Mouse (Mus musculus) lung, postnatal 14 days (tissue): Measurements from ENCODE around the gene Ugt2b38.
"Not testable (repeated sequence)": the region's sequence is repeated elsewhere in the genome, so short reads cannot be mapped to it uniquely, and the experiment has no call there.

Source experiments
- DNase-seq: peaks from one replicate; pipeline ENCODE4 v3.0.0; 2021

Gene Ugt2b38

DNA sequence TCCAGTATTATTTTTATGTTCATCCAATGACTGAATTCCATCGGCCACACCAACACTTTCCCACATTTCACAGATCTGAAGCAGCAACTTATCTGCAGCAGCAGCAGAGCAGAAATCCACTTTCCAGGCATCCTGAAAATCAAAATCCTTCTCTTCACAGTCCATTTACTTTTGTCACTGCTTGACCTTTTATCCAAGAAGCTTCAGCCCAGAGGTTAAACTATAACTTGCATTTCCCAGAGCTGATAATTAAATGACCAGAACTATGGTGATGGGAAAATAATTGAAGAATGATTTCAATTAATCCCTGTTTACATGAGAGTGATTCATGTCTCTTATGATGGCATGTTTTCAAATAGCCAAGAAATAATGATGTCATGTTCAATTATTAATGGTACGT, at the start of gene Ugt2b38:
Gene Ugt2b38, minus strand, starts transcription at position 163 of the 400 bp plus-strand sequence.
- DNase-seq: not testable (repeated sequence)

DNA sequence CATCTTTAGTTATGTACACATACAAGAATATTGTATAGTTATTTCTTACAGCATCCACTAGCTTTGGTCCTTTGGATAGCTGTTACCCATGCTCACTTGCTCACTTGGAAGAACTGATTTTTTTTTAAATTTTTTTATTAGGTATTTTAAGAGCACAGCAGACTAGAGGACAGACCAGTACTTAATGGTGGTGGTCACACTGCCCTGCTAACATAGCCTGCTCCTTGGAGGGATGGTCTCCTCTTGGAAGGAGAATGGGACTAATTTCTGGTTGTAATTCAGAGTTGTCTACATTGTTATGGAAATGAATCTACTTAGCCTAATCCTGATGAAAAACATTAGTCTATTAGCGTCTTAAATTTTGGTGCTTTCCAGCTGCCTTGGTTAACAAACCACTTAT, 34.8 kb upstream of the Ugt2b38 start:
- DNase-seq: no peak

- no peak for DNase-seq
These were observed 33.7 kb upstream of the Ugt2b38 start for GRCm38 (mm10) chr5:87457701-87458100.

- DNase-seq: no peak
These were observed 32.3 kb upstream of the Ugt2b38 start for GRCm38 (mm10) chr5:87456216-87456850.

DNA sequence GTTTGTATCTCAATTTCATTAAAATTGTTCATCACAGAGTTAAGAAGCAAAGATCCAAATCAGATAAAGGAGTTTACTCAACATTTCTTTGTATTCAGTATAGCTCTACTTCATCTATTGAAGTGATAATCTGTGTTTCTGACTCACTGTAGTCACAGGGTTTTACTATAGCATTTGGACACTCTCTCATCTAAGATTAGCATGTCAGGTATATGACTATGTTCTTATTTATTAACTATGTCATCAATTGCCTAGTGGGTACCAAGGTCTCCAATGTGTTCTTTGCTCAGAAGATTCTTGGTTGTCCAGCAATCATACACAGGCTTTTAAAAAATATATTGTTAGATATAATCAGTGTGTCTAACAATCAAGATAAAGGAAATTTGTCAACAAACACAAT, 31.5 kb upstream of the Ugt2b38 start:
- no peak for DNase-seq

DNA sequence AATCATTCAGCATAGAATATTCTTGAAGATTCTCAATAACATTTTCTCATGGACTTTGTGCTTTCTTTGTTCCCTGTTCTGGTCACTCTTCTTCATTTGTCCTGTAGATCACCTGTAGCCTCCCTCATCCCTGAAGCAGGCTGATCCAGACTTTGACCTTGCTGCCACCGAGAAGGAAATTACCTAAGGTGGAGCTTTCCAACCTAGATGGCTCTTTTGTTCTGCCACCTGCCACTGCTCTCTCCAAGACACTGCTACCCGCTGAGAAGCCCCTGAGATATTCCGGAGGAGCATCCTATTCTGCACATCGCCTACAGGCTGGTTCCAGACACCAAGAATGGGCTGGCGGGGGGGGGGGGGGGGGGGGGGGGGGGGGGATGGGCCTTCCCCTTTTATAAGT, 28.5 kb upstream of the Ugt2b38 start:
- DNase-seq: not testable (repeated sequence)

- DNase-seq: no peak
These were observed 12.3 kb upstream of the Ugt2b38 start for GRCm38 (mm10) chr5:87436264-87436663.

GRCm38 (mm10) chr5:87425676-87426075, 1.7 kb upstream of the Ugt2b38 start:
- DNase-seq: no peak

GRCm38 (mm10) chr5:87396968-87397367, 27.0 kb downstream of the Ugt2b38 start:
- no peak for DNase-seq

DNA sequence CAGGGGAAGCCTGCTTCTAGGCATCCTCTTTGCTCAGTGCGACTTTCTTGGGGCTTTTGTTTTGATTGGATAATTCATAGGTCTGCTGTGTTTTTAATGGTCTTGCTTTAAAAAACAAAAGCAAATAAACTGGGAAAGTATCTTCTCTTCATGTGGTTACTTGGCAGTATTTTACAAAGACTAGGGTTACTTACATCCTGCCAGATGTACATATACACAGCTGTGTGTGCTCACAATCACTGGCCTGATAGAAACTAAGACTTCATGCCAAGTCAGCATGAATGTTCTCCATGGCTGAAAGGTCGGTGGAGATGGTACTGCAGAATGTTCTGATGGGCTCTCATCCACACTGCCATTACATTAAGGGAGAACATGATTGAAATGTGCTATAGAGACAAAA, 33.2 kb downstream of the Ugt2b38 start:
- DNase-seq: no peak

DNA sequence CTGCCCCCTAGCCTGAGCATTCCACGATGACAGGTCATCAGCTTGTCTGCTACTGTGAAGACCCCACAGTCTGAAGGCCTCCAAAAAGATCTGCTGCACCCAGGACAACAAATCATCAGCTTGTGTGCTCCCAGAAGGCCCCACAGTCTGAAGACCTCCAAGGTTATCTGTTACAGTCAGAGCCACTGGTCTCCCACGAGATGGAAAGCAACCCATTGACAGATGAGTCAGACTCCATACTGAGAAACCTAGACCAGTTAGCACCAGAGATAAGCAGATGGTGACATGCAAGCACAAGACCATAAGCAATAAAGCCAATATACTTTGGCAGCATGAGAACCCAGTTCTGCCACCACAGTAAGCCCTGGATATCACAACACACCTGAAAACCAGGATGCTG, 43.8 kb downstream of the Ugt2b38 start:
- DNase-seq: no peak

- no peak for DNase-seq
These were observed 44.2 kb downstream of the Ugt2b38 start for GRCm38 (mm10) chr5:87379825-87380224.

DNA sequence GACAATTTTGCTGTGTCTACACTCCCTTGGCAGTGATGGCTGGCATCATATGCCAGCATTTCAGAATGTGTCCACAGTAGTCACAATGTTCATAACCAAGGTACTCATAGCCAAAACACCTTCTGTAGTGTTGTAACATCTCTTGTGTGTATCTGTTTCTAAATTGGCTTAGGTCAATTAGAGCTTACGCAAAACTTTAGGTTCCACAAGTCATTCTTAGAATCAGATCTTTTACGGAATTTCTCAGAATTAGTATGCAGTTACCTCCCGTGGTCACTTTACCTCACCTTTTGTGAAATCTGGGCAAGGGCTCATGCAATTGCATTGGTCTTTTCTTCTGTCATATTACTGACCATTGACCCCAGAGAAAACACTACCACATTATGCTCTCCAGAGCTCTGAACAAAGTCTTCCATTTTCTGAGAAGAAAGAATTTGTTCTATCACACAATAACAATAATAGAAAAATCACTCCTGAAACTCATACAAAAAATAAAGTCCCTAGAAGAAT, 48.1 kb downstream of the Ugt2b38 start:
- no peak for DNase-seq

GRCm38 (mm10) chr5:87373502-87373863, 50.5 kb downstream of the Ugt2b38 start:
- no peak for DNase-seq

- DNase-seq: not testable (repeated sequence)
These were observed 51.1 kb downstream of the Ugt2b38 start for GRCm38 (mm10) chr5:87372788-87373501.
